In genomic region chr8:114936887-114937286, GRCm38 (mm10) we compare ENCODE assay signal across 11 mouse cellular contexts.
DNase-seq lines count a peak whose midpoint lies in the region; ATAC-seq and TF ChIP-seq lines count a peak whose summit lies in the region.
"Had no signal": no experiment of that assay in that cellular context is flagged by ENCODE, and none has a peak within 500 bp of the region (broad histone marks: within the 10 kb centered on the region; RNA-seq: fewer than 3 reads in every experiment).

No protein-coding gene starts in this region.

- H3K27ac ChIP-seq in forebrain, postnatal 0 days (ENCODE audit: low read depth, low read length), result no peak overlapping the region

- no peaks in the 10 kb centered on the region for H3K9me3 ChIP-seq in forebrain, postnatal 0 days (ENCODE audit: low read length)

- H3K27me3 ChIP-seq in forebrain, postnatal 0 days (ENCODE audit: insufficient read depth, low read length), result peaks cover 12% of the 10 kb centered on the region
- H3K27me3 ChIP-seq: megakaryocyte, embryonic 14.5 days had no signal

- no peak overlapping the region for H3K4me3 ChIP-seq in forebrain, postnatal 0 days (ENCODE audit: low read depth, low read length)
- H3K4me3 ChIP-seq: megakaryocyte, embryonic 14.5 days had no signal

- H3K36me3 ChIP-seq in forebrain, postnatal 0 days (ENCODE audit: insufficient read depth), result no peaks in the 10 kb centered on the region

- TF ChIP-seq CTCF in brain, embryonic 14.5 days (IDR thresholded peaks at IDR 0.05; ENCODE audit: borderline replicate concordance, extremely low read depth, insufficient read depth, insufficient read length), result no peak
- TF ChIP-seq CTCF in forebrain, postnatal 0 days (IDR thresholded peaks at IDR 0.05; ENCODE audit: low read depth), result no peak

- H3K4me1 ChIP-seq in forebrain, postnatal 0 days (ENCODE audit: insufficient read depth), result peaks cover 6% of the 10 kb centered on the region; the same call in 1 of the 2 replicates
- H3K4me1 ChIP-seq: megakaryocyte, embryonic 14.5 days had no signal

- ATAC-seq in forebrain, postnatal 0 days, result peak; percentile 79
- ATAC-seq: intestine, embryonic 16.5 days had no signal

- WGBS in forebrain, postnatal 0 days, result 8% methylated on average over 10 of the region's 10 CpGs

- no peak overlapping the region for H3K4me2 ChIP-seq in forebrain, postnatal 0 days (ENCODE audit: low read depth)

- TF ChIP-seq POLR2A in brain, embryonic 14.5 days (IDR thresholded peaks at IDR 0.05; ENCODE audit: borderline replicate concordance, extremely low read depth, insufficient read depth, insufficient read length, poor library complexity, severe bottlenecking), result no peak

- no peak overlapping the region for H3K9ac ChIP-seq in forebrain, postnatal 0 days

- peak; percentile 10 to 17 for DNase-seq in heart, adult 18-20 months
- no peak for DNase-seq in heart, adult 11 months
- peak; percentile 97 for DNase-seq in brain, embryonic 14.5 days (ENCODE audit: low read depth)
- DNase-seq in forebrain, postnatal 0 days, result peak; percentile 80
- DNase-seq in layer of hippocampus, postnatal 14 days (ENCODE audit: low spot score in 2 of 2), result peak; percentile 27 to 50
- DNase-seq in urinary bladder, postnatal 36 days (ENCODE audit: low spot score in 2 of 2), result no peak
- no peak for DNase-seq in liver
- no peak for DNase-seq in kidney, postnatal 36 days
- DNase-seq: B cell, adult 2 months had no signal

Comparison
In these comparisons a context has a peak if more than half of its experiments do, and no peak if none do; other contexts are left out.
1. DNase-seq: peak in heart, adult 18-20 months (2 of 2), brain, embryonic 14.5 days (single experiment), forebrain, postnatal 0 days (single experiment) and layer of hippocampus, postnatal 14 days (2 of 2); none in heart, adult 11 months (single experiment), urinary bladder, postnatal 36 days (0 of 2), liver (single experiment) and kidney, postnatal 36 days (0 of 2).